Mouse (Mus musculus): Measurements from ENCODE around the gene Cdc34.

The Cdc34 gene

GRCm38 (mm10) chr10:79670071-79670888, 11.7 kb upstream of the Cdc34 start:
- DNase-seq (ENCODE audit: low spot score), result no peak

GRCm38 (mm10) chr10:79671396-79672087, 10.5 kb upstream of the Cdc34 start:
- DNase-seq (ENCODE audit: low spot score), result no peak

- no peak for DNase-seq (ENCODE audit: low spot score)
Measured at GRCm38 (mm10) chr10:79672088-79672455, 9.9 kb upstream of the Cdc34 start.

- no peak for DNase-seq (ENCODE audit: low spot score)
Measured at GRCm38 (mm10) chr10:79673054-79673453, 8.9 kb upstream of the Cdc34 start.

GRCm38 (mm10) chr10:79675346-79676035, 6.5 kb upstream of the Cdc34 start:
- no peak for DNase-seq (ENCODE audit: low spot score)

GRCm38 (mm10) chr10:79680606-79681495, 1.1 kb upstream of the Cdc34 start:
- no peak for DNase-seq (ENCODE audit: low spot score)

GRCm38 (mm10) chr10:79682551-79682915, 538 bp downstream of the Cdc34 start:
- no peak for DNase-seq (ENCODE audit: low spot score)

GRCm38 (mm10) chr10:79682916-79683582, 1.1 kb downstream of the Cdc34 start:
- peak; percentile 36 for DNase-seq (ENCODE audit: low spot score)

- DNase-seq (ENCODE audit: low spot score), result no peak
Measured at GRCm38 (mm10) chr10:79683726-79684640, 2.0 kb downstream of the Cdc34 start.

- no peak for DNase-seq (ENCODE audit: low spot score)
Measured at GRCm38 (mm10) chr10:79684770-79685600, 3.0 kb downstream of the Cdc34 start.

- DNase-seq (ENCODE audit: low spot score), result no peak
Measured at GRCm38 (mm10) chr10:79686219-79686618, 4.2 kb downstream of the Cdc34 start.

GRCm38 (mm10) chr10:79686691-79687090, 4.7 kb downstream of the Cdc34 start:
- DNase-seq (ENCODE audit: low spot score), result no peak

GRCm38 (mm10) chr10:79687513-79687912, 5.5 kb downstream of the Cdc34 start:
- DNase-seq (ENCODE audit: low spot score), result no peak

- DNase-seq (ENCODE audit: low spot score), result no peak
Measured at GRCm38 (mm10) chr10:79688720-79689119, 6.7 kb downstream of the Cdc34 start, which contains the start of gene Gzmm. Gene Gzmm (plus strand): TSS chr10:79689020.

- DNase-seq (ENCODE audit: low spot score), result no peak
Measured at GRCm38 (mm10) chr10:79689178-79689577, 7.2 kb downstream of the Cdc34 start.

- DNase-seq (ENCODE audit: low spot score), result no peak
Measured at GRCm38 (mm10) chr10:79691986-79692548, 10.1 kb downstream of the Cdc34 start.

GRCm38 (mm10) chr10:79693580-79694378, 11.8 kb downstream of the Cdc34 start:
- DNase-seq (ENCODE audit: low spot score), result no peak

- DNase-seq (ENCODE audit: low spot score), result no peak
Measured at GRCm38 (mm10) chr10:79694379-79694655, 12.3 kb downstream of the Cdc34 start.
